Comparison of ENCODE assay signal across 8 mouse cellular contexts in the genomic region with DNA sequence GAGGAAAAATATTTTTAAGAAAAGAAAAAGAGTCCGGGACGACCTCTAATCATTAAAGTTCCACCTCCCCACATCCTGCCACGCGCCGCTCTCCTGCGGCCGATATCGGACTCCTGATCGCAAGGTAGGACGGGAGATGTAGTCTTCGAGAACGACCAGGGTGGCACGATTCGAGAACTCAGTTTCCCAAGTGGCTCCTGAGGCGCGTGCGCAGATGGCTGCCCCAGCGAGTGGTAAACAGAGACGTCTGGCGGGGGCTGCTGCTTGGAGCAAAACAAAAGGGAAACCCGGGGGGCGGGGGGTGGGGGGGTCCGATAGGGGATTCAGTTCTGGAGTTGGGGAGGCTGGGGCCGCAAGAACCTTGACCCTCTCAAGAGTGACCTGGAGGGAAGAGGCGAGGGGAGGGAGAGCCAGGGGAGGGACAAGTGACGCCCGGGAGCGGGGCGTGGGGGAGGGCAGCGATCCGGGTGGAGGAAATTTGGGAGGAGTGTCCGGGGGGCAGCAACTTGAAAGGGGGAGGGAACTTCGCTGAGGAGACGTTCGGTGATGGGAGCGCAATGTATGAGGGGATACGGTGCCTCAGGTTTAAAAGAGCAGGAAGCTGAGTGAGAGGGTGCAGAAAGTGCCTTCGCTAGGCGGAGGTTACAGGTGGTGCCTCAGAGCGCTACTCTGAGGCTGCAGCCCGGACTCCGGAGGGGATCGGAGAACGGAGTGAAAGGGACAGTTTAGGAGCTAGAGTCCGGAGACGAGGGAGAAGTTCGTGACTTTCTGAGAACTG. TPM values are rescaled to one million over a fixed set of nuclear protein-coding genes. Genes with fewer than 3 reads are reported as not detected.
DNase-seq lines count a peak whose midpoint lies in the region; ATAC-seq and TF ChIP-seq lines count a peak whose summit lies in the region.

Gene Foxo4, plus strand, starts transcription at position 577 of the 778 bp plus-strand sequence.

- ATAC-seq in activated CD4-positive, CD25-positive, alpha-beta regulatory T cell, adult 4 months: peak; percentile 81

- peaks cover 21% of the 10 kb centered on the region for H3K9me3 ChIP-seq in megakaryocyte, embryonic 14.5 days

- H3K36me3 ChIP-seq in megakaryocyte, embryonic 14.5 days (replicated peaks; ENCODE audit: low read length): peaks cover 17% of the 10 kb centered on the region

- H3K4me3 ChIP-seq in cortical plate, adult 2 months (ENCODE audit: insufficient read depth, low read length): peak within 1 kb of the TSS; percentile 88
- peak within 1 kb of the TSS; percentile 94 for H3K4me3 ChIP-seq in megakaryocyte, embryonic 14.5 days (replicated peaks)

- no peak within 1 kb of the TSS for H3K27ac ChIP-seq in cortical plate, adult 2 months (ENCODE audit: insufficient read depth, low read length)

- peak; percentile 77 to 84 for DNase-seq in gastrocnemius, adult 8-10 months (ENCODE audit: low spot score in 2 of 2)
- peak; percentile 54 for DNase-seq in hindlimb bud, embryonic 11.5 days (ENCODE audit: extremely low spot score, low read depth, low spot score)
- DNase-seq in left cerebral cortex, adult 8-10 months (ENCODE audit: low spot score in 2 of 2): peak; percentile 50 to 86
- DNase-seq in right cerebral cortex, postnatal 14 days: peak; percentile 82
- DNase-seq in urinary bladder, postnatal 36 days (ENCODE audit: low spot score in 2 of 2): peak; percentile 70 to 87

- peaks cover 31% of the 10 kb centered on the region for H3K27me3 ChIP-seq in megakaryocyte, embryonic 14.5 days (replicated peaks)

- peak; percentile 73; the same call in 1 of the 2 replicates for TF ChIP-seq POLR2A in cortical plate, adult 2 months (IDR thresholded peaks at IDR 0.05; ENCODE audit: extremely low read depth, insufficient read depth, low read length)

- no peak for TF ChIP-seq CTCF in cortical plate, adult 2 months (IDR thresholded peaks at IDR 0.05; ENCODE audit: extremely low read depth, insufficient read depth, low read length)

- H3K4me1 ChIP-seq in cortical plate, adult 2 months (ENCODE audit: control insufficient read depth, insufficient read depth, low read length): no peaks in the 10 kb centered on the region
- peaks cover 4% of the 10 kb centered on the region; the same call in 1 of the 2 replicates for H3K4me1 ChIP-seq in megakaryocyte, embryonic 14.5 days

RNA-seq across cellular contexts. Expression of gene Foxo4, which starts in this region (rescaled TPM):
- polyA plus RNA-seq in activated CD4-positive, CD25-positive, alpha-beta regulatory T cell, adult 4 months (2017; shearing (Covaris generic)): 1 to 10 TPM; 3.5 to 4.3 TPM
- 11.9 and 12.3 TPM in 2 replicates for polyA plus RNA-seq in cortical plate, adult 2 months (2012; rRNA removed)
- 100 to 1,000 TPM; 131 to 157 (median 141) TPM for total RNA-seq in gastrocnemius, adult 8-10 months (2022)
- total RNA-seq in left cerebral cortex, adult 8-10 months (2022): 10 to 100 TPM; 16.8 to 19.8 (median 17.4) TPM
- 4.0 and 6.7 TPM in 2 replicates for polyA plus RNA-seq in megakaryocyte, embryonic 14.5 days (2012; ENCODE audit: insufficient read depth, low replicate concordance)

Comparison
In these comparisons a context has a peak if more than half of its experiments do, and no peak if none do; other contexts are left out.
1. RNA of gene Foxo4 (total RNA-seq): 131 to 157 TPM in gastrocnemius, adult 8-10 months; 16.8 to 19.8 TPM in left cerebral cortex, adult 8-10 months; every median in the first group is over 4 times any median in the second.
2. Peak in every context shown above with its lines, with median percentiles within 50 percentile points of each other: DNase-seq.